Mouse (Mus musculus) MEL (cell line): ENCODE results near the gene Cacna1h. TPM values are rescaled to one million over a fixed set of nuclear protein-coding genes. Genes with fewer than 3 reads are reported as not detected.

ENCODE experiments used
- DNase-seq: peaks from one replicate; pipeline ENCODE4 v3.0.0; 2011; ENCODE audit warnings: low read depth, low spot score
- H3K27ac ChIP-seq: 2 replicates; pipeline ENCODE4 v1.5.1; 2012; ENCODE audit warnings: low read depth, mild to moderate bottlenecking, control low read depth, low read length, moderate library complexity; ENCODE audit not compliant: control insufficient read depth
- H3K27me3 ChIP-seq, 2 experiments: fragments of 150-350 bp in 1 of 2; sonication (generic) in 1 of 2; 2 replicates each; pipeline ENCODE4 v1.6.1; 2012; ENCODE audit warnings: low read length in 2 of 2, mild to moderate bottlenecking in 2 of 2, improper control_type of control experiment in 1 of 2, moderate library complexity in 1 of 2; ENCODE audit not compliant: insufficient read depth in 2 of 2, control insufficient read depth in 1 of 2
- H3K36me3 ChIP-seq, 2 experiments: 2 replicates each; pipeline ENCODE4 v1.6.1; 2012 to 2014; ENCODE audit warnings: low read length in 2 of 2, improper control_type of control experiment in 1 of 2, inconsistent platforms in 1 of 2, mild to moderate bottlenecking in 1 of 2; ENCODE audit not compliant: insufficient read depth in 2 of 2, control insufficient read depth in 1 of 2
- H3K4me1 ChIP-seq, 2 experiments: fragments of 150-350 bp in 1 of 2; sonication (generic) in 1 of 2; 2 replicates each; pipeline ENCODE4 v1.6.1; 2012; ENCODE audit warnings: low read length in 2 of 2, improper control_type of control experiment in 1 of 2, mild to moderate bottlenecking in 1 of 2; ENCODE audit not compliant: insufficient read depth in 2 of 2, control insufficient read depth in 1 of 2
- H3K4me3 ChIP-seq, 2 experiments: fragments of 150-350 bp in 1 of 2; sonication (generic) in 1 of 2; 2 replicates each; pipeline ENCODE4 v1.5.1; 2012; ENCODE audit warnings: low read depth in 2 of 2, low read length in 2 of 2, mild to moderate bottlenecking in 2 of 2, moderate library complexity in 2 of 2, control low read depth in 1 of 2, improper control_type of control experiment in 1 of 2; ENCODE audit not compliant: control insufficient read depth in 1 of 2, insufficient read depth in 1 of 2
- H3K79me2 ChIP-seq: 2 replicates; pipeline ENCODE4 v1.6.1; 2012; ENCODE audit warnings: mild to moderate bottlenecking, low read length, moderate library complexity; ENCODE audit not compliant: control insufficient read depth, poor library complexity, insufficient read depth
- H3K9ac ChIP-seq: 2 replicates; pipeline ENCODE4 v1.6.1; 2012; ENCODE audit warnings: low read depth, mild to moderate bottlenecking, control low read depth, low read length, moderate library complexity; ENCODE audit not compliant: control insufficient read depth, poor library complexity, severe bottlenecking
- H3K9me3 ChIP-seq: fragments of 150-350 bp; sonication (generic); replicated peaks from 2 replicates; pipeline ENCODE4 v1.6.1; 2012; ENCODE audit warnings: mild to moderate bottlenecking, low read length, improper control_type of control experiment, moderate library complexity; ENCODE audit not compliant: insufficient read depth
- CHD1 ChIP-seq: IDR thresholded peaks from 2 replicates; pipeline ENCODE4 v1.6.1; 2012; ENCODE audit warnings: low read depth, mild to moderate bottlenecking, inconsistent platforms, low read length, improper control_type of control experiment
- CHD2 ChIP-seq: IDR thresholded peaks from 2 replicates; pipeline ENCODE4 v1.6.1; 2011; ENCODE audit warnings: low read length, improper control_type of control experiment
- CTCF ChIP-seq, 3 experiments: IDR thresholded peaks in 2 of 3; conservative IDR thresholded peaks in 1 of 3; 2 replicates each; pipeline ENCODE4 v1.5.1; 2011 to 2012; ENCODE audit warnings: low read length in 3 of 3, low read depth in 2 of 3, mild to moderate bottlenecking in 2 of 3, improper control_type of control experiment in 1 of 3, inconsistent platforms in 1 of 3, mixed read lengths in 1 of 3, moderate library complexity in 1 of 3; ENCODE audit not compliant: control insufficient read depth in 1 of 3, insufficient read depth in 1 of 3, poor library complexity in 1 of 3, severe bottlenecking in 1 of 3
- E2F4 ChIP-seq: IDR thresholded peaks from 2 replicates; pipeline ENCODE4 v1.6.1; 2011; ENCODE audit warnings: low read depth, low read length, improper control_type of control experiment, borderline replicate concordance
- ETS1 ChIP-seq: IDR thresholded peaks from 2 replicates; pipeline ENCODE4 v1.6.1; 2012; ENCODE audit warnings: low read depth, mild to moderate bottlenecking, inconsistent platforms, low read length, improper control_type of control experiment, moderate library complexity
- GABPA ChIP-seq: IDR thresholded peaks from 2 replicates; pipeline ENCODE4 v1.6.1; 2012; ENCODE audit warnings: low read depth, mild to moderate bottlenecking, inconsistent platforms, low read length, improper control_type of control experiment, moderate library complexity
- GATA1 ChIP-seq: IDR thresholded peaks from 2 replicates; pipeline ENCODE4 v1.6.1; 2011; ENCODE audit warnings: low read depth, low read length, improper control_type of control experiment
- HCFC1 ChIP-seq: IDR thresholded peaks from 2 replicates; pipeline ENCODE4 v1.6.1; 2012; ENCODE audit warnings: low read depth, mild to moderate bottlenecking, inconsistent platforms, low read length, improper control_type of control experiment, moderate library complexity
- KAT2A ChIP-seq: conservative IDR thresholded peaks from 2 replicates; pipeline ENCODE4 v1.6.1; 2012; ENCODE audit warnings: low read depth, low read length, improper control_type of control experiment, inconsistent platforms
- MAX ChIP-seq: IDR thresholded peaks from 2 replicates; pipeline ENCODE4 v1.6.1; 2011; ENCODE audit warnings: low read length, improper control_type of control experiment
- MAZ ChIP-seq: IDR thresholded peaks from 2 replicates; pipeline ENCODE4 v1.6.1; 2012; ENCODE audit warnings: low read depth, mild to moderate bottlenecking, inconsistent platforms, low read length, improper control_type of control experiment
- MEF2A ChIP-seq: IDR thresholded peaks from 2 replicates; pipeline ENCODE4 v1.6.1; 2014; ENCODE audit warnings: low read depth, mild to moderate bottlenecking, inconsistent platforms, low read length, improper control_type of control experiment; ENCODE audit not compliant: poor library complexity, insufficient replicate concordance, severe bottlenecking; ENCODE audit errors: extremely low read depth
- MXI1 ChIP-seq: IDR thresholded peaks from 2 replicates; pipeline ENCODE4 v1.6.1; 2011; ENCODE audit warnings: mild to moderate bottlenecking, low read depth, low read length, improper control_type of control experiment
- MYB ChIP-seq: IDR thresholded peaks from 2 replicates; pipeline ENCODE4 v1.6.1; 2011; ENCODE audit warnings: mild to moderate bottlenecking, low read depth, low read length, improper control_type of control experiment
- NELFE ChIP-seq: IDR thresholded peaks from 2 replicates; pipeline ENCODE4 v1.6.1; 2011; ENCODE audit warnings: low read depth, low read length, improper control_type of control experiment
- NRF1 ChIP-seq: IDR thresholded peaks from 2 replicates; pipeline ENCODE4 v1.6.1; 2014; ENCODE audit warnings: low read depth, mild to moderate bottlenecking, inconsistent platforms, low read length, improper control_type of control experiment, moderate library complexity; ENCODE audit not compliant: poor library complexity, insufficient read depth, severe bottlenecking
- POLR2A ChIP-seq, 2 experiments: IDR thresholded peaks; 2 replicates each; pipeline ENCODE4 v1.6.1; 2011 to 2012; ENCODE audit warnings: low read length in 2 of 2, mild to moderate bottlenecking in 2 of 2, control low read depth in 1 of 2, improper control_type of control experiment in 1 of 2, low read depth in 1 of 2, moderate library complexity in 1 of 2; ENCODE audit not compliant: control insufficient read depth in 1 of 2, insufficient read depth in 1 of 2, poor library complexity in 1 of 2
- POLR2AphosphoS2 ChIP-seq: IDR thresholded peaks from 2 replicates; pipeline ENCODE4 v1.6.1; 2011; ENCODE audit warnings: low read length, improper control_type of control experiment
- POLR2AphosphoS5 ChIP-seq: IDR thresholded peaks from 2 replicates; pipeline ENCODE4 v1.6.1; 2012; ENCODE audit warnings: low read depth, borderline replicate concordance, mild to moderate bottlenecking, inconsistent platforms, low read length, moderate library complexity, mixed read lengths
- RAD21 ChIP-seq: IDR thresholded peaks from 2 replicates; pipeline ENCODE4 v1.6.1; 2011; ENCODE audit warnings: mild to moderate bottlenecking, low read depth, low read length, improper control_type of control experiment
- TAL1 ChIP-seq: IDR thresholded peaks from 2 replicates; pipeline ENCODE4 v1.6.1; 2012; ENCODE audit warnings: mild to moderate bottlenecking, inconsistent platforms, low read length, moderate library complexity, mixed read lengths
- TBP ChIP-seq: IDR thresholded peaks from 2 replicates; pipeline ENCODE4 v1.8.0; 2011; ENCODE audit warnings: low read depth, low read length, improper control_type of control experiment
- TCF12 ChIP-seq: IDR thresholded peaks from 2 replicates; pipeline ENCODE4 v1.6.1; 2014; ENCODE audit warnings: low read depth, mild to moderate bottlenecking, inconsistent platforms, low read length, improper control_type of control experiment, moderate library complexity
- UBTF ChIP-seq: IDR thresholded peaks from 2 replicates; pipeline ENCODE4 v1.6.1; 2012; ENCODE audit warnings: low read depth, mild to moderate bottlenecking, inconsistent platforms, low read length, improper control_type of control experiment, moderate library complexity, borderline replicate concordance; ENCODE audit not compliant: insufficient read depth
- USF2 ChIP-seq, 2 experiments: IDR thresholded peaks; 2 replicates each; pipeline ENCODE4 v1.6.1; 2011 to 2012; ENCODE audit warnings: improper control_type of control experiment in 2 of 2, low read length in 2 of 2, borderline replicate concordance in 1 of 2, inconsistent platforms in 1 of 2, low read depth in 1 of 2, mild to moderate bottlenecking in 1 of 2; ENCODE audit not compliant: insufficient read depth in 1 of 2
- ZMIZ1 ChIP-seq: IDR thresholded peaks from 2 replicates; pipeline ENCODE4 v1.6.1; 2012; ENCODE audit warnings: low read depth, mild to moderate bottlenecking, inconsistent platforms, low read length, improper control_type of control experiment, moderate library complexity
- polyA plus RNA-seq, 2 experiments: library from polyadenylated mRNA; stranded (reverse) in 1 of 2; unstranded in 1 of 2; fragments of >175 nt in 1 of 2; fragments of >200 nt in 1 of 2; gene quantifications; 2 replicates each; pipeline versions ENCODE4 v1.2.1 to v1.2.4; 2012; ENCODE audit warnings: low replicate concordance in 2 of 2, low read depth in 1 of 2; ENCODE audit not compliant: insufficient read length in 2 of 2, insufficient read depth in 1 of 2, missing spikeins in 1 of 2
- total RNA-seq: library from RNA; depleted of rRNA; stranded (reverse); fragments of 300-350 nt; gene quantifications from 2 replicates; pipeline ENCODE4 v1.2.3, GENCODE M21; 2012

The Cacna1h gene
- total and polyA plus RNA-seq, 3 experiments, result 0.25 to 0.31 TPM; not detected in 1

DNA sequence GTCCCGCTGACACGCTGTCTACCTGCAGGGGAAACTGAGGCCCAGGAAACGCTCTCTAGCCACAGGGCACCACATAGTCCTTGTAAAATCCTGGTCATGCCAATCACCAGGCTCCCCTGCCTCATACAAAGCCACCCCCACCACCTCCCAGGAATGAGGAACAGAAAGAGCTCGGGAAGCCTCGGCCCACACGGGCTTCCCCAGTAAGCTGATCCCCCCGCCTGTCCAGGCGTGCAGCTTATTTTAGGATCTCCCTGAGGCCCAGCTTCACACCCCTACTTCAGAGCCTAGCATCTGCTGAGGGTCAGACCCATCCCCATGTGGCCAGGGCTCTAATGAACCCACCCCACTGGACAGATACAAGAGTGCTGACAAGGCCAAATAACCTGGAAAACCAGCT is 3.0 kb downstream of the Cacna1h start:
- H3K79me2 ChIP-seq, result no peaks in the 10 kb centered on the region
- no peak for DNase-seq
- no peak for TF ChIP-seq RAD21
- TF ChIP-seq E2F4, result no peak
- no peak for TF ChIP-seq USF2 (IDR thresholded peaks at IDR 0.05; ENCODE audit: borderline replicate concordance in 1 of 2, insufficient read depth in 1 of 2, low read depth in 1 of 2, low read length in 2 of 2)
- TF ChIP-seq TCF12, result no peak
- no peak for TF ChIP-seq CTCF (IDR thresholded peaks at IDR 0.05 in 2 of 3, conservative IDR thresholded peaks at IDR 0.05 in 1 of 3; ENCODE audit: control insufficient read depth in 1 of 3, insufficient read depth in 1 of 3, low read depth in 2 of 3, low read length in 3 of 3, poor library complexity in 1 of 3, severe bottlenecking in 1 of 3)
- no peak for TF ChIP-seq ETS1
- TF ChIP-seq POLR2AphosphoS5, result no peak
- no peak for TF ChIP-seq KAT2A
- no peak for TF ChIP-seq GABPA
- no peak for TF ChIP-seq MAZ
- no peak for TF ChIP-seq UBTF
- TF ChIP-seq CHD2, result no peak
- no peak overlapping the region for H3K9ac ChIP-seq
- no peaks in the 10 kb centered on the region for H3K4me1 ChIP-seq
- H3K27ac ChIP-seq, result no peak overlapping the region
- H3K4me3 ChIP-seq, result no peak overlapping the region
- no peaks in the 10 kb centered on the region for H3K9me3 ChIP-seq
- H3K36me3 ChIP-seq, result no peaks in the 10 kb centered on the region
- no peaks in the 10 kb centered on the region for H3K27me3 ChIP-seq

DNA sequence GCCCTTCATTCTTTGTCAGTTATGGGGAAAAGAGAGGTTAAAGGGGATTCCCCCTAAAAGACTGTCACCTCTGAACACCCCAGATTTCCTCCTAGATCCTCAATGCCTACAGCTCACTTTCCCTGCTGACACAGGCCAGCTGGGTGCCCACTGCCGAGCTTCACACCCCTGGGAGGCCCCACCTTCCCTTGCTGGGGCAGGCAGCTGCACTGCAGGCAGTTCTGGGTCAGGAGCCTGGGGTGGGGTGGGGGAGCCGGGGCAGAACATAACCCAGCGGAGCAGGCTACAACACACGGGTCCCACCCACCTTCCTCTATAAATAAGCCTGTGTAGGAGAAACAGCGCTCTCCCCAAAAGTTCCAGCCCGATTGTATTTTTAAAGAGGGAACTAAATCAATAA is 3.7 kb downstream of the Cacna1h start:
- Histone ChIP-seq H3K79me2 (no peaks in the 10 kb centered on the region), H3K36me3 (no peaks in the 10 kb centered on the region), H3K9ac (no peak overlapping the region), H3K9me3 (no peaks in the 10 kb centered on the region), H3K27ac (no peak overlapping the region), H3K4me1 (no peaks in the 10 kb centered on the region), H3K27me3 (no peaks in the 10 kb centered on the region), H3K4me3 (no peak overlapping the region)
- no peak for TF ChIP-seq POLR2AphosphoS5
- no peak for TF ChIP-seq MEF2A
- no peak for TF ChIP-seq RAD21
- no peak for TF ChIP-seq NELFE
- TF ChIP-seq POLR2AphosphoS2, result no peak
- no peak for TF ChIP-seq MYB
- no peak for TF ChIP-seq CHD1
- no peak for TF ChIP-seq NRF1
- no peak for TF ChIP-seq CHD2
- TF ChIP-seq MXI1, result no peak
- no peak for TF ChIP-seq ZMIZ1
- no peak for TF ChIP-seq MAX
- TF ChIP-seq ETS1, result no peak
- TF ChIP-seq GATA1, result no peak
- TF ChIP-seq TBP, result no peak
- no peak for TF ChIP-seq KAT2A
- no peak for TF ChIP-seq POLR2A (IDR thresholded peaks at IDR 0.05; ENCODE audit: control insufficient read depth in 1 of 2, insufficient read depth in 1 of 2, low read depth in 1 of 2, low read length in 2 of 2, poor library complexity in 1 of 2)
- no peak for TF ChIP-seq GABPA
- TF ChIP-seq HCFC1, result no peak
- no peak for TF ChIP-seq TAL1
- DNase-seq, result no peak
